Mouse (Mus musculus) heart, postnatal 0 days (tissue): Measurements from ENCODE around the gene St3gal5.

Experiments
- CTCF ChIP-seq: IDR thresholded peaks from 2 replicates; pipeline ENCODE4 v1.5.1; 2016; ENCODE audit warnings: antibody characterized with exemption, control low read depth, low read depth
- EP300 ChIP-seq: IDR thresholded peaks from 2 replicates; pipeline ENCODE4 v1.6.1; 2016; ENCODE audit warnings: antibody characterized with exemption, low read depth

GRCm38 (mm10) chr6:72113093-72113702 lies 15.8 kb downstream of the St3gal5 start:
- TF ChIP-seq CTCF (no peak), EP300 (no peak)
